Mouse (Mus musculus) lung, embryonic 14.5 days (tissue): ENCODE data around the gene Idnk. TPM values are rescaled to one million over a fixed set of nuclear protein-coding genes. Genes with fewer than 3 reads are reported as not detected.

ENCODE experiments used
- ATAC-seq: fragments of 200-750 bp; cut with Nextera tagmentation; 2 replicates; pipeline ENCODE4 v1.8.0; 2017; ENCODE audit warnings: mild to moderate bottlenecking, moderate TSS enrichment, moderate library complexity; ENCODE audit not compliant: insufficient read depth
- DNase-seq: peaks from one replicate; pipeline ENCODE4 v3.0.0-alpha.2; 2015
- H3K27ac ChIP-seq: fragments of 300-500 bp; sonication (generic); 2 replicates; pipeline ENCODE4 v1.5.1; 2014; ENCODE audit warnings: low read depth, mild to moderate bottlenecking, moderate library complexity
- H3K27me3 ChIP-seq: fragments of 300-500 bp; sonication (generic); 2 replicates; pipeline ENCODE4 v1.6.1; 2014; ENCODE audit warnings: low read length, control low read depth; ENCODE audit not compliant: insufficient read depth
- H3K36me3 ChIP-seq: fragments of 300-500 bp; sonication (generic); 2 replicates; pipeline ENCODE4 v1.6.1; 2014; ENCODE audit warnings: control low read depth; ENCODE audit not compliant: insufficient read depth
- H3K4me1 ChIP-seq: fragments of 300-500 bp; sonication (generic); 2 replicates; pipeline ENCODE4 v1.6.1; 2014; ENCODE audit warnings: antibody characterized with exemption, control low read depth; ENCODE audit not compliant: insufficient read depth
- H3K4me2 ChIP-seq: fragments of 300-500 bp; sonication (generic); 2 replicates; pipeline ENCODE4 v1.6.1; 2014; ENCODE audit warnings: mild to moderate bottlenecking
- H3K4me3 ChIP-seq: fragments of 300-500 bp; sonication (generic); 2 replicates; pipeline ENCODE4 v1.5.1; 2014; ENCODE audit warnings: low read depth, low read length
- H3K9ac ChIP-seq: fragments of 300-500 bp; sonication (generic); 2 replicates; pipeline ENCODE4 v1.6.1; 2014
- H3K9me3 ChIP-seq: fragments of 300-500 bp; sonication (generic); 2 replicates; pipeline ENCODE4 v1.6.1; 2016; ENCODE audit warnings: low read depth, low read length, control low read depth
- CTCF ChIP-seq: IDR thresholded peaks from 2 replicates; pipeline ENCODE4 v1.5.1; 2016; ENCODE audit warnings: antibody characterized with exemption, low read depth
- whole genome bisulfite sequencing: fragments of 180-500 bp; shearing (Covaris S2); extraction: QIAGEN DNeasy Blood & Tissue Kit; methylation state at CpG from one replicate; pipeline ENCODE4 v1.1.7; 2014; 5-methylcytosine and 5-hydroxymethylcytosine counted together
- polyA plus RNA-seq: library from polyadenylated mRNA; unstranded; fragments of >200 nt; fragmentation: Nextera tagmentation; extraction: Ambion mirVana; gene quantifications from 2 replicates; pipeline ENCODE4 v1.2.1, GENCODE M21; 2014

Gene Idnk
- polyA plus RNA-seq = 29.7 and 30.9 TPM in 2 replicates

GRCm38 (mm10) chr13:58157447-58158098 is at the start of gene Idnk:
TSS of gene Idnk (plus strand) at chr13:58157649.
- Histone ChIP-seq H3K27me3 (no peaks in the 10 kb centered on the region), H3K36me3 (peaks cover 19% of the 10 kb centered on the region), H3K4me3 (peak within 1 kb of the TSS; percentile 81), H3K9me3 (no peaks in the 10 kb centered on the region), H3K27ac (peak within 1 kb of the TSS; percentile 76; the same call in 1 of the 2 replicates), H3K4me2 (peak within 1 kb of the TSS; percentile 97), H3K9ac (peak within 1 kb of the TSS; percentile 71), H3K4me1 (no peaks in the 10 kb centered on the region)
- WGBS = under 1% methylated on average over 30 of the region's 30 CpGs
- TF ChIP-seq CTCF = peak; percentile 54
- DNase-seq (peak; percentile 94), ATAC-seq (peak; percentile 90)

- WGBS = 91% methylated on average over 6 of the region's 6 CpGs
- Histone ChIP-seq H3K4me3 (no peak overlapping the region), H3K36me3 (no peaks in the 10 kb centered on the region), H3K4me1 (peaks cover 5% of the 10 kb centered on the region; the same call in 1 of the 2 replicates), H3K9ac (no peak overlapping the region), H3K27me3 (no peaks in the 10 kb centered on the region), H3K4me2 (no peak overlapping the region; the same call in 1 of the 2 replicates), H3K27ac (no peak overlapping the region), H3K9me3 (no peaks in the 10 kb centered on the region)
- DNase-seq (no peak), ATAC-seq (no peak)
- no peak for TF ChIP-seq CTCF
Observed at GRCm38 (mm10) chr13:58111306-58111705, 46.1 kb upstream of the Idnk start.

GRCm38 (mm10) chr13:58112191-58112590 is 45.3 kb upstream of the Idnk start:
- H3K27ac ChIP-seq = no peak overlapping the region
- peak overlapping the region; percentile 93 for H3K4me2 ChIP-seq
- DNase-seq (no peak), ATAC-seq (no peak)
- H3K9ac ChIP-seq = peak overlapping the region; percentile 61
- H3K36me3 ChIP-seq = no peaks in the 10 kb centered on the region
- WGBS = 52% methylated on average over 10 of the region's 10 CpGs
- H3K27me3 ChIP-seq = no peaks in the 10 kb centered on the region
- H3K4me1 ChIP-seq = peaks cover 5% of the 10 kb centered on the region; the same call in 1 of the 2 replicates
- H3K9me3 ChIP-seq = no peaks in the 10 kb centered on the region
- no peak for TF ChIP-seq CTCF
- peak overlapping the region; percentile 52 for H3K4me3 ChIP-seq

- no peaks in the 10 kb centered on the region for H3K36me3 ChIP-seq
- H3K9me3 ChIP-seq = no peaks in the 10 kb centered on the region
- H3K27ac ChIP-seq = peak overlapping the region; percentile 61
- peaks cover 5% of the 10 kb centered on the region; the same call in 1 of the 2 replicates for H3K4me1 ChIP-seq
- ATAC-seq (no peak), DNase-seq (no peak)
- no peak for TF ChIP-seq CTCF
- H3K9ac ChIP-seq = peak overlapping the region; percentile 61
- no peaks in the 10 kb centered on the region for H3K27me3 ChIP-seq
- peak overlapping the region; percentile 93 for H3K4me2 ChIP-seq
- WGBS = 11% methylated on average over 11 of the region's 11 CpGs
- H3K4me3 ChIP-seq = peak overlapping the region; percentile 52
Observed at GRCm38 (mm10) chr13:58112601-58113041, 44.8 kb upstream of the Idnk start.

- Histone ChIP-seq H3K4me2 (peak within 1 kb of the TSS; percentile 93), H3K9ac (peak within 1 kb of the TSS; percentile 61), H3K27me3 (no peaks in the 10 kb centered on the region), H3K9me3 (no peaks in the 10 kb centered on the region), H3K4me1 (peaks cover 5% of the 10 kb centered on the region; the same call in 1 of the 2 replicates), H3K27ac (peak within 1 kb of the TSS; percentile 61), H3K36me3 (no peaks in the 10 kb centered on the region), H3K4me3 (peak within 1 kb of the TSS; percentile 52)
- DNase-seq (peak; percentile 81), ATAC-seq (peak; percentile 83)
- WGBS = under 1% methylated on average over 35 of the region's 35 CpGs
- TF ChIP-seq CTCF = peak; percentile 57
Observed at GRCm38 (mm10) chr13:58113061-58113900, 44.2 kb upstream of the Idnk start, which contains the start of gene Klhl3. TSS of gene Klhl3 (minus strand) at chr13:58113592.

- peaks cover 5% of the 10 kb centered on the region; the same call in 1 of the 2 replicates for H3K4me1 ChIP-seq
- ATAC-seq (peak; percentile 45), DNase-seq (peak; percentile 73)
- TF ChIP-seq CTCF = no peak
- H3K27ac ChIP-seq = no peak overlapping the region; the same call in 1 of the 2 replicates
- 25% methylated on average over 13 of the region's 13 CpGs for WGBS
- H3K4me2 ChIP-seq = no peak overlapping the region
- H3K36me3 ChIP-seq = no peaks in the 10 kb centered on the region
- no peaks in the 10 kb centered on the region for H3K9me3 ChIP-seq
- H3K9ac ChIP-seq = no peak overlapping the region
- H3K27me3 ChIP-seq = no peaks in the 10 kb centered on the region
- no peak overlapping the region for H3K4me3 ChIP-seq
Observed at GRCm38 (mm10) chr13:58115227-58115626, 42.2 kb upstream of the Idnk start.
